Mouse (Mus musculus) ZHBTc4 (cell line): ENCODE measurements around the gene Scaf1.

Experiments used
- DNase-seq: peaks from one replicate; pipeline ENCODE4 v3.0.0-alpha.2; 2011; ENCODE audit warnings: low read depth, low spot score

Scaf1 gene

GRCm38 (mm10) chr7:45015957-45016612 lies at the start of gene Scaf1:
Gene Scaf1, minus strand, starts transcription at chr7:45016363.
- DNase-seq: peak; percentile 100

DNA sequence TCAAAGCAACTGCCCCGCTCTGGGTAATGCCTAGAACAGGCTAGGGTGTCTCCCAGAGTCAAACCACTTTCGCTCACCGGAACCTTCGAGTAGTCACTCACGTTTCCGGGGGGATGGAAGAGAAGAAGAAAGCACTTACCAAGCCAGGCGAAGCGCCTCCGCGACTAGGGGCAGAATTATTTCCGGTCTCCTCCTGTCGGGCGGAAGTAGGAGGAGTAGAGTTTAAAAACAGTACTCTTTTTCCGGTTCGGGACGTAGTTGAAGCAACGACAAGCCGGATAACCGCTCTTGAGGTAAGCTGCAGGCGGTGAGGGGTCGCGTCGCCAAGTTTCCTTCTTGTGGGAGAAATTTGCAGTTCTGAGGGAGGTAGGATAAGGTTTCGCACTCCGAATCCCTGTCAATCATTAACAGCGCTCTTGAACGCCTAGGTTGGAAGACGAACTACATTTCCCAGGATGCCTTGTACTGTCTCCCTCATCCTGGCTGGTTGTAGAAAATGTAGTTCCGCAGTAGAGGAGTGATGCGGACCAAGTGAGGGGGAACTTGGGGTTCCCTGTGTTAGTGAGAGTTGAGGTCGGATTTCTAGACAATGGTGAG lies 46.2 kb upstream of the Scaf1 start, which contains the start of the genes Nosip and Prrg2:
Gene Nosip, plus strand, starts transcription at position 191 of the 597 bp plus-strand sequence.
Gene Prrg2, minus strand, starts transcription at position 439 of the 597 bp plus-strand sequence.
- peak; percentile 98 for DNase-seq

DNA sequence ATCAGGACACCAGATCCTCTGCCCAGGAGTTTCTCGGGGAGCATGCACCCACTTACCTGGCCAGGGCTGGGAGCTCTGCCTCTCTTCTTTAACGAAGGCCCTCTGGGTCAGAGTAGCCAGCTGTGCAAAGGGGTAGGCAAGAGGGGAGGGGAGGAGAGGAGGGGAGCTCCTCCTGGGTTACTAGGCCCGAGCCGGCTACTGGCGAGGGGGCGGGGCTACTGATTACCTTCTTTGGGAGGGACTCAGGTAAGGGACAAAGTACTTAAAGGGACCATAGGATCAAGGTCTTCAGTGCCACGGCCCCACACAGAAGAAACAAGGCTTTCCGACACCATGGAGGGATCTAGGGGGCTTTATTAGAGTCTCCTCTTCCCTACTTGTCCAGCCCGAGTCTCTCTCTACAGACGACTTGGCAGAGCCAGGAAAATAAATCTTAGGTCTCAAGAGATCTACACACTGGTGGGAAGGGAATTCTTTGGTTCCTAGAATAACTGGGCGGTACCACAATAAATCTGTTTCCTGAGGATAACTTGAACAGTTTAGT lies 45.4 kb upstream of the Scaf1 start:
- peak; percentile 65 for DNase-seq

DNA sequence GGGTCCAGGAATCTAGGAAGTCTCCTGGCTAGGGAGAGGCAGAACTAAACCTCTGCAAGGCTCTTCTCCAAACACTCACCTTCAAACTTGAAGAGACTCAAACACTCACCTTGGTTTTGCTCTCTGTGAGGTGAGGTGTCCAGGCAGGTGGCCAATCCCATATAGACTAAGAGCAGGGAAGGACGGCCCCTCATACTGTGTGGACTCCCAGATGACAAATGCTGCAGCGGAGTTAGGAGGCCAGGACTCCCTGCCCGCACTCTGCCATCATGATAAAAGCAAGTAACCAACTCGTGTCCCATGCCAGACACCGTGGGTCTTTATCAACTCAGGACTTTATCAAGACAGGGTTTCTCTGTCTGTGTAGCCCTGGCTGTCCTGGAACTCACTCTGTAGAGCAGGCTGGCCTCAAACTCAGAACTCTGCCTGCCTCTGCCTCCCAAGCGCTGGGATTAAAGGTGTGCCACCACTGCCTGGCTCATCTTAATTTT lies 44.5 kb upstream of the Scaf1 start:
- no peak for DNase-seq

DNA sequence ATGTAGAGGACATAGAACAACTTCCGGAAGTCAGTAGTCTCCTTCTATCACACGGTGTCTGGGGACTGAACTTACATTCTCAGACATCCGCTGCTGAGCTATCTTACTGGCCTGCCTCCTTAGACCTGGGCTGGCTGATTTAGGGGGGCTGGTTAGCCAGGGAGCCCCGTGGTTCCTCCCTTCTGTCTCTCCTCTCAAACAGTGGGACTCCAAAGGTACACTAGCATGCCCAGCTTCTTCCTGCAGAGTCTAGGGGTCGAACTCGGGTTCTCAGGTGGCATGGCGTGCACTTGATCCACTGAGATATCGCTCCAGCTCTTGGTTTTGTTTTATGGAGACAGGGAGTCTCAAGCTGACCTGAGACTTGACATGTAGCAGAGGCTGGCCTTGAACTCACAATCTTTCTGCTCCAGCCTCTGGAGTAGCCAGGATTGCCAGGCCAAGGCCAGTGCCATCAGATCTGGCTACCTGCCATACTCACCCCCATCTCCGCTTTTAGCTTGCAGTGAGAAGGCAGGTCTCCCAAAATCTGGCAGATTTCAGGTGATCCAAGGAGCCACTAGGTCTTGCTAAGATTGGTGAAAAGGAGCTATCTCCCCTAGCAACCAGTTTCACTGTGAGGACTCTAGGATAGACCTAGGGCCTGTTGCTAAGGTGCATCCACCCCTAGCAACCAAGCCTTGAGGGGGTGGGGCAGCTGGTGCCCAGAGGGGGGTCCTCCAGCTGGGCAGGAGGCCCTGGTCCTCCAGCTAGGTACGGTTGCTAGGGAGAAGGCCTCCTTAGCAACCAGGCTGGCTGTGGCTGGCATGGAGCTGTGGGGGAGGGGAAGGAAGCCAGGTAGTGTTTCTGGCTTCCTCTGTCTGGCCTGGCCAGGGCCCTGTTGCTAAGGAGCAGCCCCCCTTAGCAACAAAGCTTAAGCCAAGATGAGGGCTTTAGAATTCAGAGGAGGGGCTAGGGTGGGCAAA lies 42.7 kb upstream of the Scaf1 start:
- no peak for DNase-seq

DNA sequence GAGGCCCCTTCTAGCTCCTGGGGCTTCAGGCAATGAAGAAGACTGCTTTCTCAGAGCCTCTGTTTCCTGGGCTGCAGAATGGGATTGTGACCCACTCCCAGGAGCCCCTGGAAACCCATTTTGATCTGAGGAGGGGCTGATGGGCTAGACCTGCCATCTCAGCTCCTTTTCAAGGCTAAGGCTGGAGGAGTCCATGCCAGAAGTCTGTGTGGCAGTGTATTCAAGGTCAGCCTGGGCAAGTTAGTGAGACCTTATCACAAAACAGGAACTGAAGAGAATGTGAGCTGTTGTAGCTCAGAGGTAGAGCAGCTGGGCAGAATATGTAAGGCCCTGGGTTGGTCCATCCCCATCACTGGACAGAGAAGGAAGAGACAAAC lies 40.8 kb upstream of the Scaf1 start:
- no peak for DNase-seq

DNA sequence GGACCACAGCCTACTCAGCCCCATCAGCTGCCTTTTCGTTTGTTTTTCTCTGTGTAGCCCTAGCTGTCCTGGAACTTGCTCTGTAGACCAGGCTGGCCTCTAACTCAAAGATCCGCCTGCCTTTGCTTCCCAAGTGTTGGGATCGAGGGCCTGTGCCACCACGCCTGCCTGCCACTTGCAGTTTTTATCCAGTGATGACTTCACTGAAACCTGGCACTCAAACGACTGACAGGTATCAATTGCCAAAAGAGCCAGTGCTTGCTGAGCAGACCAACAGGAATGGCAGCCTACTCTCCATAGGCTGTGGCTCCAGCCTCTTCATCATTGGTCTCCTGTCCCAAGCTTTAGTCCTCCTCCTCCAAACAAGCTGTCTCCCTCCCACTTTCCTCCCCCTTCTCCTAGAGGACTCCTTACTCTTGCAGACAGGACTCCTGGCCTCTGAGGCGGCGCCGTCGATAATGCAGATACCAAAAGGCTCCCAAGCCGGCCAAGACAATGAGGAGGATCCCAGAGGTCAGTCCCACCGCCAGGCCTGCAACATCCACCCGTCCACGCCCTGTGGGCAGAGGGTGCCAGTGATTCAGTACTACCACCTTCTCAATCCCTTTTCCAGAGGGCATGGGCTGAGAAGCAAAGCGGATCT lies 40.3 kb upstream of the Scaf1 start:
- no peak for DNase-seq

DNA sequence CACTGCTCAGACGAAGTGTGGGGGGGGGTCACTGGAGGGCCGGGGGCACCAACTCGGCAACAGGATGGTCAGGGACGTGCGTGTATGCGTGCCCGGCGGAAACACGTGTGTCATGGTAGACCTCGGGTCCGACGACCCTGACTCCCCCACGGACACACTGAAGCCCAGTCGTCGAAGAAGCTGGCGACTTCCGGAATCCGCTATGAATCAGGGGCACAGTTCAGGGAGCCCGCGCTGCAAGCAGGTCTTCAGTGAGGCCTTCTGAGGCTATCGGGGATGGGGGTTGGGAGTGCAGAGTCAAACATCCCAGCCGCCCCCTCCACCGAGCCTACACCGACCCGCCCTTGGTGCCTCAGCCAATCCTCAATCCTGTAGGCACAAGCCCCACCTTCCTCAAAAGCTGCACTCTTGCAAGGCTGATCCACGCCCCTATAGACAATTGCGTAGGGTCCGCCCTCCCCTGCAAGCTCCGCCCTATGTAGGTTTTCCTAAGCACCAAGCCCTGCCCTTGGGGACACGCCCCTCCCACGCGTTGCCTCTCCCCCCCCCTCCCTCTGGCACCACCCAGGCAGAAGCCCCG lies 37.9 kb upstream of the Scaf1 start:
- DNase-seq: peak; percentile 100

GRCm38 (mm10) chr7:45053117-45053930 lies 37.2 kb upstream of the Scaf1 start:
- peak; percentile 80 for DNase-seq

GRCm38 (mm10) chr7:45052862-45053116 lies 36.6 kb upstream of the Scaf1 start, which contains the start of gene Prr12:
Gene Prr12, minus strand, starts transcription at chr7:45052881.
- no peak for DNase-seq

DNA sequence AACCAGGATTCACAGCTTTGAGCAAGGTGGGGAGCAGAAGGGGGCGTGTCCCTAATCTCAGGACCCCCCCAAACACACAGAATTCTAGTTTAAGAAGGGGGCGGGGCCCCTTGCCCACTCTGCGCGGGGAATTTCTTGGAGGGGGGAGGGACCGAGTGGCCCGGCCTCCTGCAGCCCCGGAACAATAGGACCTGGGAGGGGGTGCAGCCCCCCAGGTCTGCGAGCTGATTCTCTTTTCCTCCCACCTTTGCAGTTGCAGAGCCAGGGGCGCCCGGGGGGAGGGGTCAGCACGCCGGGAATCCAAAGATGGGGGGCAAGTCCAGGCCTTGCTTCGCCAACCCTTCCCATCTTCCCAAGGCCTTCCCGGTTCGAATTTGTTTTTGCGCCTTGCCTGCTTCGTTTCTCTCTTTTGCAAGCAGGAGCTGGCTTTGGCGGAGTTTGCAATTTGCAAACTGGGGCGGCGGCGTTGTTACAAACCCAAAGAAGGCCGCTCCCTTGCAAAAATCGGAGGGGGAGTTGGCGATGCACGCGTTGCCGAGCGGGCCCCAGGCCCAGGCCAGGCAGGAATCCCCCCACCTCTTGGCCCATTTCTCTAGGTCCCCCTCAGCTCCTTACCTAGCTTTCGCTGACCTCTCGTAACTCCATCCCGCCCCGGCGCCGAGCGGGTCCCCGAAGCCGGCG lies 36.2 kb upstream of the Scaf1 start:
- peak; percentile 72 for DNase-seq

GRCm38 (mm10) chr7:45051601-45051974 lies 35.4 kb upstream of the Scaf1 start:
- DNase-seq: no peak

DNA sequence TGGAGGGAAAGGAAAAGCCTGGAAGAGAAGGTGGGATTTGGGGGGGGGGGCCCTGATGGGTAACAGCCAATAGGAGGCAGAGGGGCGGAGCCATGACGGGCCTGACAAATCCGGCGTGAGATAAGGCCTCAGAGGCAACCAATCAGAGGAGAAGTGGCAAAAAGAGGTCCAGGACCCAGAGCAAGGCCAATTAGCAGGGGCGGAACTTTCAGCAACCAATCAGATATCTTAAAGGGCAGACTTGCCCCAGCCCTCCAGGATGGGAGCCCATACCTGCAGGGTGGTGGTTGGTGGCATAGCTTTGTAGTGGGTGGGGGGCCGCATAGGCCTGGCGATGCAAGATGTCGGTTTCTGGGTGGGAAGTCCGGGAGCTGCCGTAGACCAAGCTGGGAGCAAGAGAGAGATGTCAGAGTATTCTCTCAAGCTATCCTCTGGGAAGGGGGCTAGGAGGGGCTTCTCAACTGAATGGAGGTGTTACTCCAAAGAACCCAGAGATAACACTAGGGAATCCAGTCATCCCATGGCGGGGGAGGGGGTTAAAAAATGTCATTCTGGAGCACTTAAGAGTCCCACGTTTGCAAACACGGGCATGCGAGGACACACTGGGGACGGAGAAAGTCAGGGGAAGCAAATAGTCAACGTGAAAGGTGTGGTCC lies 34.9 kb upstream of the Scaf1 start:
- DNase-seq: peak; percentile 94

GRCm38 (mm10) chr7:45048923-45049657 lies 32.9 kb upstream of the Scaf1 start:
- no peak for DNase-seq

GRCm38 (mm10) chr7:45048001-45048890 lies 32.1 kb upstream of the Scaf1 start:
- DNase-seq: peak; percentile 70

GRCm38 (mm10) chr7:45047491-45047890 lies 31.3 kb upstream of the Scaf1 start:
- DNase-seq: no peak

- DNase-seq: no peak
These were observed 30.7 kb upstream of the Scaf1 start for GRCm38 (mm10) chr7:45046853-45047350.
